Mouse (Mus musculus) myocyte (in vitro differentiated cells): ENCODE data around the gene Poglut1. TPM values are rescaled to one million over a fixed set of nuclear protein-coding genes. Genes with fewer than 3 reads are reported as not detected.
"Not testable (repeated sequence)": the region's sequence is repeated elsewhere in the genome, so short reads cannot be mapped to it uniquely, and the experiment has no call there.

Experiments
- H3K27me3 ChIP-seq: one replicate; pipeline ENCODE4 v1.6.1; 2011; ENCODE audit not compliant: control insufficient read depth, insufficient read depth, insufficient read length
- H3K36me3 ChIP-seq: one replicate; pipeline ENCODE4 v1.6.1; 2011; ENCODE audit not compliant: control insufficient read depth, insufficient read depth
- H3K4me2 ChIP-seq: one replicate; pipeline ENCODE4 v1.6.1; 2011; ENCODE audit warnings: low read depth, control low read depth
- H3K4me3 ChIP-seq: one replicate; pipeline ENCODE4 v1.5.1; 2011; ENCODE audit warnings: mild to moderate bottlenecking, control low read depth, moderate library complexity
- H3K79me2 ChIP-seq: one replicate; pipeline ENCODE4 v1.6.1; 2011; ENCODE audit not compliant: control insufficient read depth, insufficient read depth
- H3ac ChIP-seq: one replicate; pipeline ENCODE4 v1.6.1; 2011; ENCODE audit not compliant: control insufficient read depth, insufficient read length
- CEBPB ChIP-seq: IDR thresholded peaks from 2 replicates; pipeline ENCODE4 v1.6.1; 2011; ENCODE audit warnings: mild to moderate bottlenecking, moderate library complexity; ENCODE audit not compliant: poor library complexity, insufficient read depth, severe bottlenecking
- E2F4 ChIP-seq: IDR thresholded peaks from one replicate; pipeline ENCODE4 v1.6.1; 2011; ENCODE audit warnings: mild to moderate bottlenecking, control low read depth, moderate library complexity; ENCODE audit not compliant: insufficient read depth
- MAX ChIP-seq: IDR thresholded peaks from one replicate; pipeline ENCODE4 v1.6.1; 2011; ENCODE audit warnings: low read depth, mild to moderate bottlenecking, control low read depth
- MYOD1 ChIP-seq, 3 experiments: IDR thresholded peaks; one replicate each; pipeline ENCODE4 v1.6.1; 2011; ENCODE audit warnings: control low read depth in 2 of 3, low read depth in 2 of 3, mild to moderate bottlenecking in 2 of 3, moderate library complexity in 1 of 3; ENCODE audit not compliant: insufficient read length in 2 of 3, control insufficient read depth in 1 of 3
- MYOG ChIP-seq, 3 experiments: IDR thresholded peaks; one replicate each; pipeline ENCODE4 v1.6.1; 2011; ENCODE audit warnings: control low read depth in 2 of 3, low read depth in 2 of 3, mild to moderate bottlenecking in 2 of 3; ENCODE audit not compliant: insufficient read length in 2 of 3, control insufficient read depth in 1 of 3, insufficient read depth in 1 of 3
- POLR2A ChIP-seq: IDR thresholded peaks from one replicate; pipeline ENCODE4 v1.6.1; 2011; ENCODE audit warnings: low read depth, mild to moderate bottlenecking, control low read depth, moderate library complexity; ENCODE audit not compliant: insufficient read length
- POLR2AphosphoS2 ChIP-seq: IDR thresholded peaks from one replicate; pipeline ENCODE4 v1.6.1; 2011; ENCODE audit warnings: low read depth, control low read depth; ENCODE audit not compliant: insufficient read length
- REST ChIP-seq: IDR thresholded peaks from one replicate; pipeline ENCODE4 v1.6.1; 2011; ENCODE audit warnings: mild to moderate bottlenecking, control low read depth, moderate library complexity; ENCODE audit not compliant: insufficient read depth, insufficient read length
- SRF ChIP-seq: IDR thresholded peaks from one replicate; pipeline ENCODE4 v1.6.1; 2011; ENCODE audit warnings: low read depth; ENCODE audit not compliant: control insufficient read depth, insufficient read length
- TCF12 ChIP-seq: IDR thresholded peaks from one replicate; pipeline ENCODE4 v1.6.1; 2011; ENCODE audit warnings: mild to moderate bottlenecking, control low read depth; ENCODE audit not compliant: poor library complexity, insufficient read depth, severe bottlenecking
- TCF3 ChIP-seq: IDR thresholded peaks from one replicate; pipeline ENCODE4 v1.6.1; 2011; ENCODE audit warnings: low read depth, control low read depth; ENCODE audit not compliant: insufficient read length
- USF1 ChIP-seq: IDR thresholded peaks from one replicate; pipeline ENCODE4 v1.6.1; 2011; ENCODE audit warnings: low read depth, mild to moderate bottlenecking, control low read depth, moderate library complexity
- polyA plus RNA-seq: library from polyadenylated mRNA; unstranded; fragments of >200 nt; fragmentation: generic; extraction: Trizol; gene quantifications from one replicate; pipeline ENCODE4 v1.2.1, GENCODE M21; 2012; ENCODE audit warnings: missing spikeins

Gene Poglut1
- polyA plus RNA-seq, 1 experiment: 25.5 TPM

- TF ChIP-seq CEBPB (no peak), SRF (no peak), POLR2AphosphoS2 (no peak), TCF3 (no peak), TCF12 (no peak)
- Histone ChIP-seq H3K36me3 (peaks cover 34% of the 10 kb centered on the region), H3K79me2 (no peaks in the 10 kb centered on the region), H3K4me3 (no peak overlapping the region), H3ac (no peak overlapping the region), H3K4me2 (no peak overlapping the region), H3K27me3 (no peaks in the 10 kb centered on the region)
Observed at GRCm38 (mm10) chr16:38482780-38483562, 67.1 kb downstream of the Poglut1 start.

GRCm38 (mm10) chr16:38481327-38481726 lies 68.7 kb downstream of the Poglut1 start:
- H3K4me2 ChIP-seq: no peak overlapping the region
- no peak overlapping the region for H3K4me3 ChIP-seq
- TF ChIP-seq MYOD1 (IDR thresholded peaks at IDR 0.05; ENCODE audit: control insufficient read depth in 1 of 3, insufficient read length in 2 of 3, low read depth in 2 of 3): no peak
- no peak for TF ChIP-seq E2F4
- no peak for TF ChIP-seq REST
- TF ChIP-seq CEBPB: no peak
- no peak for TF ChIP-seq TCF12
- TF ChIP-seq POLR2AphosphoS2: no peak
- no peak for TF ChIP-seq USF1
- no peak for TF ChIP-seq SRF
- TF ChIP-seq TCF3: no peak
- no peak for TF ChIP-seq POLR2A
- TF ChIP-seq MAX: no peak
- TF ChIP-seq MYOG (IDR thresholded peaks at IDR 0.05; ENCODE audit: control insufficient read depth in 1 of 3, insufficient read depth in 1 of 3, insufficient read length in 2 of 3, low read depth in 2 of 3): no peak
- H3K36me3 ChIP-seq: peaks cover 34% of the 10 kb centered on the region
- H3K27me3 ChIP-seq: no peaks in the 10 kb centered on the region
- no peaks in the 10 kb centered on the region for H3K79me2 ChIP-seq
- no peak overlapping the region for H3ac ChIP-seq

DNA sequence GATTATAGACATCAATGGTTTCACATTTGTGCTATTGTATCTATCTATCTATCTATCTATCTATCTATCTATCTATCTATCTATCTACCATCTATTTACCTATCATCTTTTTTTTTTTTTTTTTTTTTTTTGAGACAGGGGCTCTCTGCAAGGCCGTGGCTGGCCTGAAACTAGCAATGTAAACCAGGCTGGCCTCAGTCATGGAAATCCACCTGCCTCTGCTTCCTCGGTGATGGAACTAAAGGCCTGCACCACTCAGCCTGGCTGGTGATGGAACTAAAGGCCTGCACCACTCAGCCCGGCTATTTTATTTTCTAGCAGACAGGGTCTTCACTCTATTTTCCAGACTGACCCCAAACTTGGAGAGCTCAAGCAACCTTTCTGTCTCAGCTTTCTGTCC lies 71.8 kb downstream of the Poglut1 start:
- H3ac ChIP-seq: no peak overlapping the region
- H3K4me3 ChIP-seq: no peak overlapping the region
- H3K36me3 ChIP-seq: peaks cover 37% of the 10 kb centered on the region
- no peak overlapping the region for H3K4me2 ChIP-seq
- H3K79me2 ChIP-seq: peaks cover under 1% of the 10 kb centered on the region
- no peaks in the 10 kb centered on the region for H3K27me3 ChIP-seq
- TF ChIP-seq SRF (no peak), TCF3 (no peak), CEBPB (no peak)

DNA sequence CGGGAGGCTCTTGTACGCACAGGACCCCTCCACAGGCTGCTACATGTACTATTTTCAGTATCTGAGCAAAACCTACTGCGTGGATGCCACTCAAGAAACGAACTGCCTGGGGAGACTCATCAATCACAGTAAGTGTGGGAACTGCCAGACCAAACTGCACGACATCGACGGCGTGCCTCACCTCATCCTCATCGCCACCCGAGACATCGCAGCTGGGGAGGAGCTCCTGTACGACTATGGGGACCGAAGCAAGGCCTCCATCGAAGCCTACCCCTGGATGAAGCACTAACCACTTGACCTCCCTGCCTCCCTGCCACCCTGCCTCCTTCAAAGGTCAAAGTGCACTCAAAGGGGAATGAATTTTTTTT lies 72.8 kb downstream of the Poglut1 start:
- H3K79me2 ChIP-seq, H3K4me2 ChIP-seq, H3K4me3 ChIP-seq, H3ac ChIP-seq, H3K27me3 ChIP-seq: not testable (repeated sequence)
- peaks cover 31% of the 10 kb centered on the region for H3K36me3 ChIP-seq

DNA sequence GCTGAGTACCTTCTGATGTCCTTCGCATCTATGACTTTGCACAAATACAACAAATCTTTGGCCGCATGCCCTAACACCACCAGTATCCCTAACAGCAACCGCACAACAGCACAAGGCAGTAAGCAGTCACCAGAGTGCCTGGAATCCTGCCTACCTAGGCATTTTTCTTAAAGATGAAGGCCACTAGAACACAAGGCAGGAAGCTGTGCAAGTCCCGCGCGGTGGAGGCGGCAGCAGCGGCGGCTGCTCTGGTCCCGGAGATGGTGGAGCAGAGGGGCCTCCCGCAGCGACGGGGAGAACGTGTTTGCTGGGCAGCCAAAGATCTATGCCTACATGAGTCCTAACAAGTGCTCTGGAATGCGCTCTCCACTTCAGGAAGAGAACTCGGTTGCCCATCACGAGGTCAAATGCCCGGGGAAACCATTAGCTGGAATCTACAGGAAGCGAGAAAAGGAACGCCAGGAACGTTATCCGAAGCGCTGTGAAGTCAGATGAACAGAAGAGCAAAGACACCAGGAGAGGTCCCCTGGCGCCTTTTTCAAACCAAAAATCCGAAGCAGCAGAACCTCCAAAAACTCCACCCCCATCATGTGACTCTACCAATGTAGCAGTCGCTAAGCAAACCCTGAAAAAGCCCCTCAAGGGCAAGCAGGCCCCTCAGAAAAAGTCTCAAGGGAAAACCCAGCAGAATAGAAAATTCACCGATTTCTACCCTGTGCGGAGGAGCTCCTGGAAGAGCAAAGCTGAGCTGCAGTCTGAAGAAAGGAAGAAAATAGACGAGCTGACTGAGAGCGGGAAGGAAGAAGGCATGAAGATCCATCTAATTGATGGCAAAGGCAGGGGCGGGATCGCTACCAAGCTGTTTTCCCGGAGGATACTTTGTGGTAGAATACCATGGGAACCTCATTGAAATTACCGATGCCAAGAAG lies 73.5 kb downstream of the Poglut1 start:
- Histone ChIP-seq H3K27me3 (no peaks in the 10 kb centered on the region), H3K79me2 (peaks cover 15% of the 10 kb centered on the region), H3ac (no peak overlapping the region), H3K36me3 (peaks cover 31% of the 10 kb centered on the region), H3K4me3 (no peak overlapping the region), H3K4me2 (no peak overlapping the region)
- TF ChIP-seq MYOD1 (IDR thresholded peaks at IDR 0.05; ENCODE audit: control insufficient read depth in 1 of 3, insufficient read length in 2 of 3, low read depth in 2 of 3): no peak
- TF ChIP-seq MAX: no peak
- TF ChIP-seq TCF3: no peak
- TF ChIP-seq REST: no peak
- no peak for TF ChIP-seq USF1
- TF ChIP-seq TCF12: no peak
- no peak for TF ChIP-seq E2F4
- no peak for TF ChIP-seq MYOG (IDR thresholded peaks at IDR 0.05; ENCODE audit: control insufficient read depth in 1 of 3, insufficient read depth in 1 of 3, insufficient read length in 2 of 3, low read depth in 2 of 3)
- no peak for TF ChIP-seq CEBPB
- TF ChIP-seq POLR2AphosphoS2: no peak
- no peak for TF ChIP-seq POLR2A
- TF ChIP-seq SRF: no peak
